Mouse (Mus musculus): ENCODE results near the gene Wdfy3.

Wdfy3 gene

GRCm38 (mm10) chr5:101789770-101790169, 280.0 kb downstream of the Wdfy3 start:
- DNase-seq (ENCODE audit: low read depth, low spot score), result no peak

DNA sequence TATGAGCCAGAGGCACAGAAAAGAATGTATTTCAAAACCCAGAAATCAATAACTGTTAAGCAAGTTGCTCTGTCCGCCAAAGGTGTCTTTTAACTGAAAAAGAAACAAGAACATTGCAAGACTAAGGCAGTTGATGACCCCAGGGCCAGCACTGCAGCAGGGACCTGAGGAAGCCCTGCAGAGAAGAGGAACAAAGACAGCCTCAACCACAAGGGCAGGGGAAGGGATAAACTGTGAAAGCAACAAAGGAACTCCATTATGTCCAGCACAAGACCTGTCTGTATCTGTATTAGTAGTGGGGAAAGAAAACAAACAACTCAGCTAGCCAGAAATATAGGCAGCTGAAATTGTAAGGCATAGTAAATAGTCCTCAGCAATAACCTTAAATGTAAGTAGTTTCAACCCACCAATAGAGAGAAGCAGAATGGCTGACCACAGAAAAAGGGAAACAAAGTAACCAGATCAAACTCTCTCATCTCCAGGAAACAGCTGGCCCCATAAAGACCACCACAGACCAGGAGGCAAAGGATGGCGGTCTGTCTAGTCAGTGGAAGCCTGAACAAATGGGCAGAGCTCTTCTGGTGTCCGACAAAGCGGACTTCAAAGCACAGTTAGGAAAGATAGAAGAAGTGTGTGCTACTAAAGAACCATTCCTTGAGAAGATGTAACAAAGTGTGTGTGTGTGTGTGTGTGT, 283.7 kb downstream of the Wdfy3 start:
- no peak for DNase-seq (ENCODE audit: low read depth, low spot score)

DNA sequence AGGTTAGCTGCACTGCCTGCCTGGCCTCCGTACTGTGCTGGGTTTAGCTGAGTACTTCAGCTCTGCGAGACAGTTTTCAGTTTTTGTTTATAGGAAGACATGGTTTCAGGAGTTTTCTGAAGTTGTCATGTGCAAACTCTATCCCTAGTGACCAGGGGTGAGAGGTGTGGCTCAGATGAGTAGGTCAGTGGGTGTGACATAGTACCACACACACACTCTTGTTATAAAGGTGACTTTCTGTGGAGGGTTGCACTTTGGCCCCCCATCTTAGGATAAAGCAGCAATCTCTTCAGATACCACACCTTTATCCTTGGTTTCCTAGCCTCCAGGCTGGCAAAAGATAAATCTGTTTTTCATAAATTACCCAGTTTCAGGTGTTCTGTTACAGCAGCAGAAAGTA, 284.9 kb downstream of the Wdfy3 start:
- DNase-seq (ENCODE audit: low read depth, low spot score), result no peak

GRCm38 (mm10) chr5:101784328-101784727, 285.4 kb downstream of the Wdfy3 start:
- DNase-seq (ENCODE audit: low read depth, low spot score), result peak; percentile 63
